Mouse (Mus musculus) neural tube, embryonic 12.5 days (tissue): ENCODE data around the gene Lin7b. TPM values are rescaled to one million over a fixed set of nuclear protein-coding genes. Genes with fewer than 3 reads are reported as not detected.

Experiments
- ATAC-seq: fragments of 200-750 bp; cut with Nextera tagmentation; 2 replicates; pipeline ENCODE4 v1.8.0; 2017; ENCODE audit warnings: low read depth, mild to moderate bottlenecking, moderate TSS enrichment, moderate library complexity; ENCODE audit not compliant: low FRiP score
- H3K27ac ChIP-seq: fragments of 300-500 bp; sonication (generic); 2 replicates; pipeline ENCODE4 v1.5.1; 2016
- H3K27me3 ChIP-seq: fragments of 300-500 bp; sonication (generic); replicated peaks from 2 replicates; pipeline ENCODE4 v1.6.1; 2016; ENCODE audit warnings: mild to moderate bottlenecking
- H3K36me3 ChIP-seq: fragments of 300-500 bp; sonication (generic); 2 replicates; pipeline ENCODE4 v1.6.1; 2016; ENCODE audit warnings: mild to moderate bottlenecking
- H3K4me1 ChIP-seq: fragments of 300-500 bp; sonication (generic); 2 replicates; pipeline ENCODE4 v1.6.1; 2016
- H3K4me2 ChIP-seq: fragments of 300-500 bp; sonication (generic); replicated peaks from 2 replicates; pipeline ENCODE4 v1.6.1; 2016; ENCODE audit warnings: mild to moderate bottlenecking
- H3K4me3 ChIP-seq: fragments of 300-500 bp; sonication (generic); 2 replicates; pipeline ENCODE4 v1.5.1; 2016
- H3K9ac ChIP-seq: fragments of 300-500 bp; sonication (generic); 2 replicates; pipeline ENCODE4 v1.6.1; 2016; ENCODE audit warnings: mild to moderate bottlenecking
- H3K9me3 ChIP-seq: fragments of 300-500 bp; sonication (generic); 2 replicates; pipeline ENCODE4 v1.6.1; 2016; ENCODE audit warnings: mild to moderate bottlenecking
- WGBS: fragments of 180-500 bp; shearing (Covaris S2); methylation state at CpG from one replicate; pipeline ENCODE4 v1.1.7; 2016; 5-methylcytosine and 5-hydroxymethylcytosine counted together
- polyA plus RNA-seq: library from polyadenylated mRNA; unstranded; fragments of >200 nt; fragmentation: Nextera tagmentation; extraction: Ambion mirVana; gene quantifications from 2 replicates; pipeline ENCODE4 v1.2.1, GENCODE M21; 2016

The Lin7b gene
- 3.5 TPM in 2 replicates for polyA plus RNA-seq

GRCm38 (mm10) chr7:45370475-45371311 lies at the start of gene Lin7b:
Gene Lin7b, minus strand, starts transcription at chr7:45370583.
- Histone ChIP-seq H3K27ac (no peak within 1 kb of the TSS), H3K4me3 (peak within 1 kb of the TSS; percentile 42), H3K4me2 (peak within 1 kb of the TSS; percentile 95), H3K4me1 (peaks cover 28% of the 10 kb centered on the region), H3K27me3 (peaks cover 28% of the 10 kb centered on the region), H3K9me3 (no peaks in the 10 kb centered on the region), H3K9ac (peak within 1 kb of the TSS; percentile 52), H3K36me3 (peaks cover 28% of the 10 kb centered on the region)
- 13% methylated on average over 28 of the region's 28 CpGs for WGBS
- ATAC-seq = peak; percentile 29

DNA sequence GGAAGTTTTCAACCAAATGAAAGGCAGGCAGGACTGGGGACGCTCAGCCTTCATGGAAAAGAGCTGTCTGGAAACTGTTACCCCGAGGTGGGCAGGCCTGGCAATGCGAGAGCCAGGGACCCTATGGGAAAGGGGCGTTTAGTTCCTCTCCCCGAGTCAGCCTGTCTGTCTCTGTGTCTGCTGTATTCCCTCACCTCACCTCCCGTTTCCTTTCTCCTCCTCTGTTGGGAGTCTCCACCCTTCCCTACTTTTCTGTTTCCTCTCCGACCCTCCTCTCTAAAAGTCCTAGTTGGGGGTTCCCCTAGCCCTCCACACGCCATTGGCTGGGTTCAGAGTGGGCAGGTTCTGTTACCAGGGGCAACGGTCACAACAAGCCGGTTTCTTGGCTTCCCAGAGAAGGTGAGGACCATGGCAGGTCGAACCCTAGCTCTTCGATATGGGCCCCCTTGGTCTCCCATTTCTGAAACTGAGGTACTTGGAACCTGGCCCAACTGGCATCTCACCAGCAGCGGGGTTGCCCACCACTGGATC lies 47.6 kb upstream of the Lin7b start:
- peaks cover 15% of the 10 kb centered on the region for H3K4me1 ChIP-seq
- peaks cover 84% of the 10 kb centered on the region for H3K27me3 ChIP-seq
- no peak for ATAC-seq
- no peaks in the 10 kb centered on the region for H3K9me3 ChIP-seq
- H3K27ac ChIP-seq = no peak overlapping the region
- H3K4me3 ChIP-seq = no peak overlapping the region
- H3K36me3 ChIP-seq = peaks cover 27% of the 10 kb centered on the region
- WGBS = 10% methylated on average over 13 of the region's 13 CpGs
- H3K4me2 ChIP-seq = no peak overlapping the region
- H3K9ac ChIP-seq = no peak overlapping the region

- Histone ChIP-seq H3K36me3 (peaks cover 3% of the 10 kb centered on the region), H3K4me2 (peak overlapping the region; percentile 24; the same call in 1 of the 2 replicates), H3K27me3 (peaks cover 96% of the 10 kb centered on the region), H3K27ac (no peak overlapping the region), H3K9me3 (no peaks in the 10 kb centered on the region), H3K9ac (no peak overlapping the region), H3K4me3 (no peak overlapping the region), H3K4me1 (peaks cover 16% of the 10 kb centered on the region)
- ATAC-seq = no peak
- WGBS = 13% methylated on average over 37 of the region's 37 CpGs
These were observed 45.3 kb upstream of the Lin7b start for GRCm38 (mm10) chr7:45415636-45416035.

DNA sequence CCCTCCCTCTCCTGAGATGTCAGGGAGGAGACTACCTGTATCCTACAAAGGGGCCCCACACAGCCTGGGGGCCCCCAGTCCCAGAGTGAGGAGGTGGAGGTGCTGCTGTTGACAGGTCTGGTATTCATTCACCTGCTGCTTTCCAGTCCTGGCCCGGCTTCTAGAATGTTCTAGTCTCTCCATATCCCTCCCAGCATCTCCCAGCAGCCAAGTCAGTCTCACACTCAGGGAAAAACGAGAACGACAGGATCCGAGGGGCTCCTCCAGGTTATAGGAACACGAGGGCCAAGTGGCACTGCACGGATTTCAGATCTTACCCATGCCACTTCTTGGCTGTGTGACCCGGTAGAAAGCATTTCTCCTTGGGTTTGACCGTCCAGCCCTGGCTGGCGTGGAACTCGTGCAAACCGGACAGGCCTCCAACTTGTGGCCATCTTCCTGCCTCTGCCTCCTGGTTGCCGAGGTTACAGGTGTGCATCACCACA lies 44.4 kb upstream of the Lin7b start:
- no peak for ATAC-seq
- no peak overlapping the region for H3K4me3 ChIP-seq
- no peaks in the 10 kb centered on the region for H3K36me3 ChIP-seq
- no peak overlapping the region for H3K27ac ChIP-seq
- 46% methylated on average over 12 of the region's 12 CpGs for WGBS
- H3K4me2 ChIP-seq = no peak overlapping the region
- peaks cover 97% of the 10 kb centered on the region for H3K27me3 ChIP-seq
- peaks cover 16% of the 10 kb centered on the region for H3K4me1 ChIP-seq
- H3K9me3 ChIP-seq = no peaks in the 10 kb centered on the region
- H3K9ac ChIP-seq = no peak overlapping the region

DNA sequence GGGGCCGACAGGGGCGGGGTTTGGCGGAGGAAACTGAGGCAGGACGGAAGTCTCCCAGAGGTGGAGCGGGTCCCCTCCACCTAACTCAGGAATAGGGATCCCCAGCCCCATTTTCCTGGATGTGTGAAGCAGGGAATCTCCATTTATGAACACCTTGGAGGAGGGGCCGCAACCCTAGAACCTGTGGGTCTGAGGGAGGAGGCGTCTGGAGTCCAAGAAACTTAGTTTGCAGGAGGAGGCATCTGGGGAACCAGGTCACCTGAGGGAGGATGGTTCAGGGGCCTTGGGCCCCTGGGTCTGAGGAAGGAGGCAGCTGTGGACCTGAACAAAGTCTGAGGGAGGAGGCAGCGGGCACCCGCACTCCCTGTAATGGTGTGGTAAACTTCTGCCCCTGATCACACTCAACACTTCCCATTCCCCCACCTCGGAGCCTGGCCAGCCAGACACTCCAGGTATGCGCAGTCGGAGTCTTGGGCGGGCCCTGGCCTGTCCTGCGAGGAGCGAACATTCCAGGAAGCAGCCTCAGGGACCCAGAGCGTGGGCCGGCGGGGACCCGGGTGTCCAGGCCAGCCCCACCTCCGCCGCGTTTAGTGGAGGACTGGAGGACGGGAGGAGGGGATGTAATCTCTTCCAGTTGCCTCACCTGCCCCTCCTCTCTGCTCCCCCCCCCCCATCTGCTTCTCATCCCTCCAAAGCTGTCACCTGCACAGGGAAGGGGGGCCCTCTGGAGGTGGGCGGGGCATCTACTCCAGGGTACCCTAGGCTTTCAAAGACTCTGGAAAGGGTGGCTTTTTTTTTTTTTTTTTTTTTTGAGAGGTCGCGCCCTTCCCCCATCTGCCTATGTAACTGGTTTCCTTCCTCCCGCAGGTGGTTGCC lies 43.7 kb upstream of the Lin7b start:
- H3K9me3 ChIP-seq = no peaks in the 10 kb centered on the region
- peaks cover 97% of the 10 kb centered on the region for H3K27me3 ChIP-seq
- no peaks in the 10 kb centered on the region for H3K36me3 ChIP-seq
- 0 out of 2 replicates have a peak, but pooled peaks have one; percentile 6 for ATAC-seq
- peak overlapping the region; percentile 43 for H3K4me3 ChIP-seq
- H3K4me1 ChIP-seq = peaks cover 16% of the 10 kb centered on the region
- peak overlapping the region; percentile 56 for H3K9ac ChIP-seq
- WGBS = 1% methylated on average over 27 of the region's 27 CpGs
- H3K4me2 ChIP-seq = peak overlapping the region; percentile 82
- H3K27ac ChIP-seq = no peak overlapping the region

GRCm38 (mm10) chr7:45413113-45413863 lies 42.9 kb upstream of the Lin7b start, which contains the start of gene Ntf5:
Gene Ntf5, plus strand, starts transcription at chr7:45413695.
- no peak within 1 kb of the TSS for H3K27ac ChIP-seq
- ATAC-seq = peak; percentile 35; the same call in 1 of the 2 replicates

GRCm38 (mm10) chr7:45412421-45412820 lies 42.0 kb upstream of the Lin7b start:
- Histone ChIP-seq H3K27me3 (peaks cover 97% of the 10 kb centered on the region), H3K9ac (no peak overlapping the region), H3K9me3 (no peaks in the 10 kb centered on the region), H3K4me3 (no peak overlapping the region), H3K4me1 (peaks cover 16% of the 10 kb centered on the region), H3K36me3 (no peaks in the 10 kb centered on the region), H3K4me2 (no peak overlapping the region), H3K27ac (no peak overlapping the region)
- WGBS = 92% methylated on average over 2 of the region's 2 CpGs
- no peak for ATAC-seq

More at GRCm38 (mm10) chr7:45413113-45413863, 42.9 kb upstream of the Lin7b start, which contains the start of gene Ntf5:
- H3K27me3 ChIP-seq = peaks cover 97% of the 10 kb centered on the region
- peak within 1 kb of the TSS; percentile 82 for H3K4me2 ChIP-seq
- H3K4me1 ChIP-seq = peaks cover 16% of the 10 kb centered on the region
- H3K36me3 ChIP-seq = no peaks in the 10 kb centered on the region
- WGBS = 3% methylated on average over 45 of the region's 45 CpGs
- peak within 1 kb of the TSS; percentile 43 for H3K4me3 ChIP-seq
- no peaks in the 10 kb centered on the region for H3K9me3 ChIP-seq
- peak within 1 kb of the TSS; percentile 56 for H3K9ac ChIP-seq

DNA sequence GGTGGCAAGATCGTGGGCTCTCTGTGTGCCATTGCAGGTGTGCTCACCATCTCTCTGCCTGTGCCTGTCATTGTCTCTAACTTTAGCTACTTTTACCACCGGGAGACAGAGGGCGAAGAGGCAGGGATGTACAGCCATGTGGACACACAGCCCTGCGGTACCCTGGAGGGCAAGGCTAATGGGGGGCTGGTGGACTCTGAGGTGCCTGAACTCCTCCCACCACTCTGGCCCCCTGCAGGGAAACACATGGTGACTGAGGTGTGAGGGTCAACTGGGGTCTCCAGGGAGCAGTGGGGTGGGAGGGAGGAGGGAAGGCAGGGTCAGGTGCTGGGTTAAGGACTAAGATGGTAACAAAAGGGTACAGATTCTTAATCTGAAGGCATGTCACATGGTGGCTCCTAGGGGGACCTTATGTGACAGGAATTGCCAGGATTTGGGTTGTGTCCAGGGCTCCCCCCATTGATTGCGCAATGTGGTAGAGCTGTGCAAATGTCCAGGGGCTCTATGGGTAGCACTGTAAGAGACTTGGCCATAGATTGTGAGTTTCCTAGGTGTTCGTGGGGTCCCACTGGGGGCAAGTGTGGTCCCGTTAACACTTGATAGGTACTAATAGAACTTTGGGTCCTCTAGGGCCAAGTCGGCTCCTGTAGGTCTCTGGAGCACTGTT lies 39.2 kb upstream of the Lin7b start:
- Histone ChIP-seq H3K4me2 (no peak overlapping the region), H3K36me3 (no peaks in the 10 kb centered on the region), H3K4me1 (peaks cover 21% of the 10 kb centered on the region), H3K9ac (no peak overlapping the region), H3K4me3 (no peak overlapping the region), H3K27me3 (peaks cover 92% of the 10 kb centered on the region), H3K9me3 (no peaks in the 10 kb centered on the region), H3K27ac (no peak overlapping the region)
- ATAC-seq = no peak
- 88% methylated on average over 8 of the region's 8 CpGs for WGBS

- ATAC-seq = no peak
- Histone ChIP-seq H3K27me3 (peaks cover 85% of the 10 kb centered on the region), H3K9ac (no peak overlapping the region), H3K4me2 (no peak overlapping the region), H3K27ac (no peak overlapping the region), H3K4me3 (no peak overlapping the region), H3K36me3 (no peaks in the 10 kb centered on the region), H3K9me3 (no peaks in the 10 kb centered on the region), H3K4me1 (peaks cover 18% of the 10 kb centered on the region)
- WGBS = 88% methylated on average over 17 of the region's 17 CpGs
These were observed 38.6 kb upstream of the Lin7b start for GRCm38 (mm10) chr7:45408949-45409348.

DNA sequence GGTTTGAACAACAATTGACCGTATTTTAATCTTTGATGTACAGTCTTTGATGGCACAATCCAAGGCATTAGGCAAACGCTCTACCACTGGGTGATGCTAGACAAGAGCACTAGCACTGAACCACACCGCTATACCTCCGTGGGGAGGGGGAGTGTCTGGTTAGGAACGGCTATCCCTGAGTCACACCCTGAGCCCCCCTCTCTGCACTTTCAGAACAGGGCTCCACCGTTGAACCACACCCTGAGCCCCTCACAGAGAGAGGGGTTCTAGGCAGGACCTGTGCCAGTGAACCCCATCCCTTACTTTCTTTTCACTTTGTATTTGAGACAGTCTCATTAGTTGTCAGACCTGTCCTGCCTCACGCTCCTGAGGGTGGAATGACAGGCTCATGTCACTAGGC lies 38.0 kb upstream of the Lin7b start:
- Histone ChIP-seq H3K9ac (no peak overlapping the region), H3K36me3 (no peaks in the 10 kb centered on the region), H3K27ac (no peak overlapping the region), H3K4me1 (peaks cover 12% of the 10 kb centered on the region), H3K9me3 (no peaks in the 10 kb centered on the region), H3K4me3 (no peak overlapping the region), H3K4me2 (no peak overlapping the region), H3K27me3 (peaks cover 79% of the 10 kb centered on the region)
- ATAC-seq = no peak
- 72% methylated on average over 7 of the region's 7 CpGs for WGBS

GRCm38 (mm10) chr7:45407836-45408235 lies 37.5 kb upstream of the Lin7b start:
- peaks cover 74% of the 10 kb centered on the region for H3K27me3 ChIP-seq
- 84% methylated on average over 10 of the region's 10 CpGs for WGBS

More at GRCm38 (mm10) chr7:45407836-45408235, 37.5 kb upstream of the Lin7b start:
- H3K36me3 ChIP-seq = no peaks in the 10 kb centered on the region
- H3K27ac ChIP-seq = no peak overlapping the region
- H3K9ac ChIP-seq = no peak overlapping the region
- H3K4me3 ChIP-seq = no peak overlapping the region
- peaks cover 8% of the 10 kb centered on the region for H3K4me1 ChIP-seq
- no peak overlapping the region for H3K4me2 ChIP-seq
- no peak for ATAC-seq
- H3K9me3 ChIP-seq = no peaks in the 10 kb centered on the region
